ENCODE assay signal across 19 mouse cellular contexts in the genomic region with DNA sequence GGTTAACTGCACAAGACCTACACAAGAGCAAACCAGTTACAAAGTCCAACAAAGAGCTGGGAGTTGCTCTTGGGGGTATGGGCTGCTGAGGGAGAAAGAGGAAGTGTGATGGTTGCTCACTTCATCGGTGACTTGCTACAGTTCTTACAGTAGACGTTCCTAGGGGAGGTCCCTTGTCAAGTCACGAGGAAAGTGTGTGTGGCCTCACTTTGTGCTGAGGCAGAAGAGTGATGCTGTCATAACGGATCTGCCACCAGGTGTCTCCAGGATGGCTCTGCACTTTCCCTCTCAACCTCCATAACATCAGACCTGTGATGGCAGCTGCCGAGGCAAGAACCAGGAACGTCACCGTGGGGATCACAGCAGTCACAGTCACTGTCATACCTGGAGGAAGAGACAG. TPM values are rescaled to one million over a fixed set of nuclear protein-coding genes. Genes with fewer than 3 reads are reported as not detected.
DNase-seq lines count a peak whose midpoint lies in the region; ATAC-seq and TF ChIP-seq lines count a peak whose summit lies in the region.
"Had no signal": no experiment of that assay in that cellular context is flagged by ENCODE, and none has a peak within 500 bp of the region (broad histone marks: within the 10 kb centered on the region; RNA-seq: fewer than 3 reads in every experiment).

No protein-coding gene starts in this region.

- no peaks in the 10 kb centered on the region for H3K27me3 ChIP-seq in heart, adult 2 months (ENCODE audit: control insufficient read depth, insufficient read depth, low read length)
- H3K27me3 ChIP-seq in CH12.LX (replicated peaks) = no peaks in the 10 kb centered on the region
- H3K27me3 ChIP-seq: embryonic facial prominence, embryonic 13.5 days; limb, embryonic 13.5 days had no signal

- in situ Hi-C loops in CH12.LX (cut with MboI; ENCODE audit: low pct_ligation_motif_present, low pct_unique_long_range_greater_than_20kb, low sequenced_read_pairs) = no loop called here

- no peaks in the 10 kb centered on the region for H3K79me2 ChIP-seq in heart, adult 2 months (replicated peaks; ENCODE audit: control insufficient read depth, insufficient read depth, low read length)
- H3K79me2 ChIP-seq in CH12.LX (replicated peaks; ENCODE audit: control insufficient read depth, extremely low read depth, insufficient read depth, poor library complexity, severe bottlenecking) = no peaks in the 10 kb centered on the region

- intact Hi-C loops in heart, adult 2 months (cut with DNase I) = no loop called here

- TF ChIP-seq CTCF in heart, adult 2 months (IDR thresholded peaks at IDR 0.05) = peak; percentile 40
- 0 out of 2 replicates have a peak, but pooled peaks have one; percentile 19 for TF ChIP-seq CTCF in lung, adult 2 months (IDR thresholded peaks at IDR 0.05; ENCODE audit: insufficient read depth, low read length)
- TF ChIP-seq CTCF in CH12.LX (conservative IDR thresholded peaks at IDR 0.05 in 1 of 2, IDR thresholded peaks at IDR 0.05 in 1 of 2; ENCODE audit: low read depth in 2 of 2, low read length in 2 of 2) = peak in 1 of 2 experiments; percentile 59; a peak in 2 of 4 replicates

- H3K4me3 ChIP-seq in heart, adult 2 months = no peak overlapping the region
- no peak overlapping the region for H3K4me3 ChIP-seq in lung, adult 2 months (replicated peaks; ENCODE audit: extremely low read depth, low read depth, low read length)
- H3K4me3 ChIP-seq in CH12.LX (replicated peaks in 1 of 3; ENCODE audit: low read depth in 2 of 3, low read length in 2 of 3, poor library complexity in 1 of 3) = no peak overlapping the region
- H3K4me3 ChIP-seq: embryonic facial prominence, embryonic 13.5 days; limb, embryonic 13.5 days; midbrain, embryonic 10.5 days; myocyte had no signal

- H3K4me1 ChIP-seq in heart, adult 2 months (ENCODE audit: control insufficient read depth, insufficient read depth, low read length) = peaks cover 2% of the 10 kb centered on the region
- no peaks in the 10 kb centered on the region for H3K4me1 ChIP-seq in lung, adult 2 months (ENCODE audit: control insufficient read depth, insufficient read depth, low read length)
- H3K4me1 ChIP-seq in CH12.LX (ENCODE audit: control insufficient read depth in 1 of 2, insufficient read depth in 2 of 2) = peaks cover 11 to 35% of the 10 kb centered on the region in 2 experiments
- H3K4me1 ChIP-seq: embryonic facial prominence, embryonic 13.5 days had no signal

- no peak for TF ChIP-seq POLR2A in heart, adult 2 months (IDR thresholded peaks at IDR 0.05; ENCODE audit: insufficient read depth, low read depth, low read length)
- TF ChIP-seq POLR2A in lung, adult 2 months (IDR thresholded peaks at IDR 0.05; ENCODE audit: borderline replicate concordance, extremely low read depth, low read depth, low read length) = no peak
- no peak for TF ChIP-seq POLR2A in CH12.LX (IDR thresholded peaks at IDR 0.05; ENCODE audit: low read depth, low read length)

- 70% methylated on average over 7 of the region's 7 CpGs for WGBS in heart, adult 2 months
- 71% methylated on average over 7 of the region's 7 CpGs for WGBS in lung, adult 2 months

- peaks cover 11% of the 10 kb centered on the region for H3K9me3 ChIP-seq in CH12.LX (replicated peaks; ENCODE audit: low read length)
- H3K9me3 ChIP-seq: embryonic facial prominence, embryonic 13.5 days; limb, embryonic 13.5 days; midbrain, embryonic 10.5 days had no signal

- H3K4me2 ChIP-seq in CH12.LX (ENCODE audit: insufficient read depth, low read depth, poor library complexity, severe bottlenecking) = no peak overlapping the region
- H3K4me2 ChIP-seq: embryonic facial prominence, embryonic 13.5 days; hindbrain, embryonic 14.5 days; limb, embryonic 13.5 days had no signal

- peak; percentile 31 for TF ChIP-seq RAD21 in CH12.LX (IDR thresholded peaks at IDR 0.05; ENCODE audit: low read depth, low read length)

- H3K9ac ChIP-seq in heart, adult 2 months (ENCODE audit: low read depth, low read length) = no peak overlapping the region
- no peak overlapping the region for H3K9ac ChIP-seq in CH12.LX (ENCODE audit: insufficient read depth, low read depth)
- H3K9ac ChIP-seq: embryonic facial prominence, embryonic 13.5 days; hindbrain, embryonic 14.5 days; limb, embryonic 13.5 days had no signal

- DNase-seq in heart, adult 2 months = no peak
- DNase-seq in heart, adult 11 months = no peak
- DNase-seq in lung, adult 2 months = no peak
- no peak for DNase-seq in lung, postnatal 25 days (ENCODE audit: low spot score)
- DNase-seq in CH12.LX (ENCODE audit: extremely low read depth) = peak; percentile 89
- no peak for DNase-seq in cerebellum, adult 9-10 months
- no peak for DNase-seq in left cerebral cortex, adult 9 months (ENCODE audit: low spot score in 2 of 2)
- DNase-seq: heart, adult 18-20 months; heart, postnatal 10 days; kidney, adult 9 months; right cerebral cortex, adult 18-20 months; spleen, adult 18-20 months had no signal

- ATAC-seq in megakaryocyte progenitor cell, adult 5-6 weeks (replicated peaks; ENCODE audit: poor library complexity) = peak; percentile 73

- H3K27ac ChIP-seq in heart, adult 2 months = no peak overlapping the region
- no peak overlapping the region for H3K27ac ChIP-seq in CH12.LX (ENCODE audit: insufficient read depth, low read depth)
- H3K27ac ChIP-seq: embryonic facial prominence, embryonic 13.5 days; hindbrain, embryonic 14.5 days; limb, embryonic 13.5 days; midbrain, embryonic 10.5 days had no signal

- no peak for TF ChIP-seq EP300 in heart, adult 2 months (IDR thresholded peaks at IDR 0.05; ENCODE audit: insufficient read depth, low read depth, low read length)
- peak; percentile 73 for TF ChIP-seq EP300 in CH12.LX (IDR thresholded peaks at IDR 0.05; ENCODE audit: low read length)

- no peaks in the 10 kb centered on the region for H3K36me3 ChIP-seq in heart, adult 2 months (ENCODE audit: control insufficient read depth, insufficient read depth, low read length)
- no peaks in the 10 kb centered on the region for H3K36me3 ChIP-seq in CH12.LX (replicated peaks in 1 of 2; ENCODE audit: control insufficient read depth in 1 of 2, insufficient read depth in 1 of 2, low read length in 1 of 2)
- H3K36me3 ChIP-seq: embryonic facial prominence, embryonic 13.5 days; limb, embryonic 13.5 days; midbrain, embryonic 10.5 days had no signal

- dilution Hi-C loops in CH12.LX (cut with MboI; ENCODE audit: extremely low pct_ligation_motif_present, extremely low pct_unique_long_range_greater_than_20kb, low sequenced_read_pairs) = no loop called here

TF ChIP-seq in CH12.LX, 34 proteins besides CTCF, POLR2A, EP300 and RAD21 (continues in another document):
- TF ChIP-seq CHD1 (IDR thresholded peaks at IDR 0.05; ENCODE audit: low read depth, low read length) = no peak
- no peak for TF ChIP-seq USF2 (conservative IDR thresholded peaks at IDR 0.05; ENCODE audit: low read depth, low read length)
- TF ChIP-seq KAT2A (IDR thresholded peaks at IDR 0.05; ENCODE audit: insufficient replicate concordance, low read length) = no peak
- TF ChIP-seq JUN (IDR thresholded peaks at IDR 0.05; ENCODE audit: insufficient read depth, low read depth, low read length) = no peak
- TF ChIP-seq MAX (IDR thresholded peaks at IDR 0.05; ENCODE audit: low read length) = peak; percentile 62
- no peak for TF ChIP-seq USF1 (IDR thresholded peaks at IDR 0.05; ENCODE audit: low read depth, low read length)
- no peak for TF ChIP-seq ZC3H11A (IDR thresholded peaks at IDR 0.05; ENCODE audit: low read depth, low read length)
- TF ChIP-seq MYC (IDR thresholded peaks at IDR 0.05; ENCODE audit: low read depth, low read length) = 0 out of 2 replicates have a peak, but pooled peaks have one; percentile 53
- TF ChIP-seq POLR2AphosphoS2 (IDR thresholded peaks at IDR 0.05; ENCODE audit: low read depth, low read length) = no peak
- no peak for TF ChIP-seq GABPA (IDR thresholded peaks at IDR 0.05; ENCODE audit: insufficient replicate concordance, low read depth, low read length)
- TF ChIP-seq HCFC1 (IDR thresholded peaks at IDR 0.05; ENCODE audit: low read depth, low read length) = no peak
- TF ChIP-seq ZNF384 (IDR thresholded peaks at IDR 0.05; ENCODE audit: low read depth, low read length) = no peak
- no peak for TF ChIP-seq NELFE (IDR thresholded peaks at IDR 0.05; ENCODE audit: low read depth, low read length)
- TF ChIP-seq ETS1 (conservative IDR thresholded peaks at IDR 0.05; ENCODE audit: low read depth, low read length) = peak; percentile 42; the same call in 1 of the 2 replicates
- TF ChIP-seq NRF1 (IDR thresholded peaks at IDR 0.05; ENCODE audit: low read depth, low read length) = no peak
- 0 out of 2 replicates have a peak, but pooled peaks have one; percentile 28 for TF ChIP-seq MAZ (IDR thresholded peaks at IDR 0.05; ENCODE audit: low read depth, low read length)
- TF ChIP-seq E2F4 (IDR thresholded peaks at IDR 0.05; ENCODE audit: insufficient replicate concordance, low read depth, low read length) = no peak
- no peak for TF ChIP-seq UBTF (IDR thresholded peaks at IDR 0.05; ENCODE audit: low read depth, low read length)

RNA-seq across cellular contexts. Expression of gene Gucy2g, which starts 13.9 kb away (rescaled TPM):
- under 1 TPM in 1 of 2 experiments, not detected in 1; 0.07 TPM for total RNA-seq in heart, adult 2 months (2021)
- polyA plus RNA-seq in heart, adult 2 months (2012; rRNA removed) = 0.12 TPM in 2 replicates
- polyA plus RNA-seq in lung, adult 2 months (2012; rRNA removed) = 0.32 TPM in 2 replicates
- not detected in 2 replicates for total RNA-seq in CH12.LX (2012; rRNA removed)
- not detected in 2 replicates for total RNA-seq in CH12.LX (2014; rRNA removed)
- polyA plus RNA-seq in CH12.LX (2012; ENCODE audit: insufficient read length, low read depth) = 0.11 TPM in 1 of 2 replicates, not detected in the other
- not detected in 2 replicates for total RNA-seq in megakaryocyte progenitor cell, adult 5-6 weeks (2015)
- total RNA-seq in megakaryocyte progenitor cell, adult 5-6 weeks (2017) = not detected in 2 replicates
- polyA plus RNA-seq: limb, embryonic 13.5 days; midbrain, embryonic 10.5 days had no signal

RNA-seq across cellular contexts. Expression of gene Acsl5, which starts 24.6 kb away (rescaled TPM):
- 10 to 100 TPM; 12.5 to 14.7 TPM for total RNA-seq in heart, adult 2 months (2021)
- polyA plus RNA-seq in heart, adult 2 months (2012; rRNA removed) = 8.0 and 9.0 TPM in 2 replicates
- 34.4 and 53.2 TPM in 2 replicates for polyA plus RNA-seq in lung, adult 2 months (2012; rRNA removed)
- total RNA-seq in CH12.LX (2012; rRNA removed) (126 and 143 TPM in 2 replicates), CH12.LX (2014; rRNA removed) (196 and 224 TPM in 2 replicates)
- 231 and 265 TPM in 2 replicates for polyA plus RNA-seq in CH12.LX (2012; ENCODE audit: insufficient read length, low read depth)
- total RNA-seq in megakaryocyte progenitor cell, adult 5-6 weeks (2015) = 115 and 141 TPM in 2 replicates
- 114 and 115 TPM in 2 replicates for total RNA-seq in megakaryocyte progenitor cell, adult 5-6 weeks (2017)

RNA-seq across cellular contexts. Expression of gene Tectb, which starts 46.6 kb away (rescaled TPM):
- total RNA-seq in heart, adult 2 months (2021) = under 1 TPM; 0.16 to 0.23 TPM
- 0.21 and 0.29 TPM in 2 replicates for polyA plus RNA-seq in heart, adult 2 months (2012; rRNA removed)
- 0.09 and 0.32 TPM in 2 replicates for polyA plus RNA-seq in lung, adult 2 months (2012; rRNA removed)
- total RNA-seq in CH12.LX (2012; rRNA removed) = not detected in 2 replicates
- not detected in 2 replicates for total RNA-seq in CH12.LX (2014; rRNA removed)
- not detected in 2 replicates for polyA plus RNA-seq in CH12.LX (2012; ENCODE audit: insufficient read length, low read depth)
- not detected in 2 replicates for total RNA-seq in megakaryocyte progenitor cell, adult 5-6 weeks (2015)
- not detected in 2 replicates for total RNA-seq in megakaryocyte progenitor cell, adult 5-6 weeks (2017)
- total RNA-seq: left cerebral cortex, adult 18-20 months had no signal
- polyA plus RNA-seq: embryonic facial prominence, embryonic 13.5 days; limb, embryonic 13.5 days; midbrain, embryonic 10.5 days; myocyte had no signal

Comparison
In these comparisons a context has a peak if more than half of its experiments do, and no peak if none do; other contexts are left out.
1. RNA of gene Acsl5, which starts 24.6 kb away (total RNA-seq): 126 to 224 TPM in CH12.LX and 114 to 141 TPM in megakaryocyte progenitor cell, adult 5-6 weeks; 12.5 to 14.7 TPM in heart, adult 2 months; every median in the first group is over 4 times any median in the second.